Mouse (Mus musculus) heart, embryonic 12.5 days (tissue): ENCODE data around the gene BC030867. TPM values are rescaled to one million over a fixed set of nuclear protein-coding genes. Genes with fewer than 3 reads are reported as not detected.
A peak's percentile ranks its signal among the peaks of the same experiment; 100 is the strongest.

Experiments
- ATAC-seq: fragments of 200-750 bp; cut with Nextera tagmentation; 2 replicates; pipeline ENCODE4 v1.8.0; 2017; ENCODE audit warnings: moderate TSS enrichment, moderate library complexity; ENCODE audit not compliant: insufficient number of reproducible peaks, low FRiP score
- H3K27ac ChIP-seq: fragments of 300-500 bp; sonication (generic); 2 replicates; pipeline ENCODE4 v1.5.1; 2016; ENCODE audit warnings: mild to moderate bottlenecking, moderate library complexity; ENCODE audit not compliant: poor library complexity, severe bottlenecking
- H3K27me3 ChIP-seq: fragments of 300-500 bp; sonication (generic); replicated peaks from 2 replicates; pipeline ENCODE4 v1.6.1; 2016; ENCODE audit warnings: mild to moderate bottlenecking, moderate library complexity
- H3K36me3 ChIP-seq: fragments of 300-500 bp; sonication (generic); 2 replicates; pipeline ENCODE4 v1.6.1; 2016; ENCODE audit warnings: mild to moderate bottlenecking, moderate library complexity
- H3K4me1 ChIP-seq: fragments of 300-500 bp; sonication (generic); replicated peaks from 2 replicates; pipeline ENCODE4 v1.6.1; 2016; ENCODE audit warnings: mild to moderate bottlenecking
- H3K4me2 ChIP-seq: fragments of 300-500 bp; sonication (generic); 2 replicates; pipeline ENCODE4 v1.6.1; 2016; ENCODE audit warnings: mild to moderate bottlenecking, moderate library complexity
- H3K4me3 ChIP-seq: fragments of 300-500 bp; sonication (generic); 2 replicates; pipeline ENCODE4 v1.5.1; 2016; ENCODE audit warnings: mild to moderate bottlenecking
- H3K9ac ChIP-seq: fragments of 300-500 bp; sonication (generic); 2 replicates; pipeline ENCODE4 v1.6.1; 2016; ENCODE audit warnings: mild to moderate bottlenecking, moderate library complexity
- H3K9me3 ChIP-seq: fragments of 300-500 bp; sonication (generic); replicated peaks from 2 replicates; pipeline ENCODE4 v1.6.1; 2016; ENCODE audit warnings: mild to moderate bottlenecking, moderate library complexity
- WGBS: fragments of 180-500 bp; shearing (Covaris S2); methylation state at CpG from one replicate; pipeline ENCODE4 v1.1.7; 2016; 5-methylcytosine and 5-hydroxymethylcytosine counted together
- microRNA-seq: library from miRNA; unstranded; fragments of <30 nt; microRNA quantifications from one replicate; pipeline ENCODE4, GENCODE M21; 2017
- polyA plus RNA-seq: library from polyadenylated mRNA; unstranded; fragments of >200 nt; fragmentation: Nextera tagmentation; extraction: Ambion mirVana; gene quantifications from 2 replicates; pipeline ENCODE4 v1.2.1, GENCODE M21; 2016

Gene BC030867
- polyA plus RNA-seq, 1 experiment from 2014 or later = 14.0 TPM

DNA sequence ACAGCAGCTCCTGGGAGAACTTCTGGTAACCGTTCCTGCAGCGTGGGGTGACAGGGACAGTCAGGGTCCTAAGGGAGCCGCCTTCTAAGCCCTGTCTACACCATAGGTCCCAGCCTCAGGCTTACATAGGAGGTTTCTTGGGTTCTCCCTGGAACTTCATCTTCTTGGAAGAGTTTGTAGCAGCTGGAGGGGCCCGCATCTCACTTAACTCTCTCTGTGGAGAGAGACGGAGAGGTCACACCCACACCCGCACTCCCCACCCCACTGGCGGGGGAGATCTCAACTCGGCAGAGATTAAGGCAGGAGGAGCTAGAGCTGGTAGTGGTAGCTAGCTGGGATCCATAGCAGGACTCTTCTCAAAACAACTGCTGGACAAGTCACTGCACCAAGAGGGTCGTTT lies 59.4 kb downstream of the BC030867 start:
- peaks cover 69% of the 10 kb centered on the region for H3K36me3 ChIP-seq
- H3K4me2 ChIP-seq = no peak overlapping the region
- no peak overlapping the region for H3K27ac ChIP-seq
- H3K4me1 ChIP-seq = peaks cover 29% of the 10 kb centered on the region
- no peak for ATAC-seq
- H3K27me3 ChIP-seq = no peaks in the 10 kb centered on the region
- no peaks in the 10 kb centered on the region for H3K9me3 ChIP-seq
- no peak overlapping the region for H3K9ac ChIP-seq
- no peak overlapping the region for H3K4me3 ChIP-seq
- WGBS = 79% methylated on average over 9 of the region's 9 CpGs

DNA sequence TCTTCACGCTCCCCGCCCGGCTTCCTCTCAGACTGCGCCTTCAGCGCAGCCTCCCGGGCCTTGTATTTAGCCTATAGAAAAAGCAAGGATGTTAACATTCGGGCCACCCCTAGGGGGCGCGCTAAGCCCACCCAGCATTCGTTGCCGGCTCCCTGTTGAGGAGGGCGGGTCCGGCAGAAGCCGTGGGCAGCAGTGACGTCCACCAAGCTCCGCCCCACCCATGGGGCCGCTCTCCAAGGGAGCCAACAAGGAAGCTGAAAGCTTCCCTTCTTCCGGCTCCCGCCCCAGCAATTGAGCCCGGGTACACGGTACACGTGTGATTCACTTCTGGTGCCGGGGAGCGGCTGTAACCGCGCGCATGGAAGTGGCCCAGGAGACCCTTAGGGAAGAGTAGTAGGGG lies 60.3 kb downstream of the BC030867 start:
- peaks cover 78% of the 10 kb centered on the region for H3K36me3 ChIP-seq
- WGBS = under 1% methylated on average over 27 of the region's 27 CpGs
- no peaks in the 10 kb centered on the region for H3K9me3 ChIP-seq
- peak overlapping the region; percentile 51 for H3K4me3 ChIP-seq
- peak overlapping the region; percentile 12; the same call in 1 of the 2 replicates for H3K27ac ChIP-seq
- ATAC-seq = peak; percentile 94
- peak overlapping the region; percentile 63 for H3K9ac ChIP-seq
- H3K27me3 ChIP-seq = no peaks in the 10 kb centered on the region
- H3K4me1 ChIP-seq = peaks cover 29% of the 10 kb centered on the region
- peak overlapping the region; percentile 77 for H3K4me2 ChIP-seq

DNA sequence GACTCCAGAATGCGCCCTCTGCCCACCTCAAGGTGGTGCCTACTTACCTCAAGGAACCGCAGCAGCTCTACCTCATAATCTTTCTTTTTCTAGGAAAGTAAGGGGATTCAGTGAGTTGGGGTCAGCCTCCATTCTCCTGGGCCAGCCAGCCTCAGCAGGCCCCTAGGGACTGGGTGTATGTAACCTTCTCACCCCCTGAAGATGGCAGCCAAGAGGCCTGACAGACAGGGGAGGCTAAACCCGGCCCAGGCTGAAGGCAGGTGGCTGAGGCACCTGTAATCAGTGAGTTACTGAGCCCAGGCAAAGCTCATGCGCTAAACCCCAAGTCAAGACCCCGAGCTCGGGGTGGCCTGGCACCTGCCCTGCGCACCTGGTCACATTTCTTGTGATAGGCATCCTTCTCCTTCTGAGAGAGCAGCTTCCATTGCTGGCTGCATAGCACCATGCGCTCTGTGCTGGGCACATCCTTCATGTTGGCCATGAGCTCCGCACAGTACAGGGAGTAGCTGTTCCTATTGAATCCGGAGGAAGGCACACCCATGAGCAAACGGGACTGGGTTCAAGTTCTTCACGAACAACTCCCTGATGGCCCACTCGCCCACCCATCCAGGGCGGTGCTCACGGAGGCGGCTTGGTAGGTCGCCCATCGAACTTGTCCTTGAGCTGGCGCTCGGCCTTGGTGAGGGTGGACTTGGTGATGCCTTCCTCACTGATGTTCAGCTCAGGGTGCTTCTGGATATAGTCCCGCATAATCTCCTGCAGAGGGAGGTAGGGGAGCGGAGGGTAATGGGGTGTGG lies 61.3 kb downstream of the BC030867 start:
- 85% methylated on average over 22 of the region's 22 CpGs for WGBS
- peak overlapping the region; percentile 77 for H3K4me2 ChIP-seq
- H3K36me3 ChIP-seq = peaks cover 88% of the 10 kb centered on the region
- peaks cover 29% of the 10 kb centered on the region for H3K4me1 ChIP-seq
- no peaks in the 10 kb centered on the region for H3K27me3 ChIP-seq
- peak overlapping the region; percentile 63 for H3K9ac ChIP-seq
- 0 out of 2 replicates have a peak overlapping the region, but pooled peaks have one; percentile 12 for H3K27ac ChIP-seq
- ATAC-seq = no peak
- H3K9me3 ChIP-seq = no peaks in the 10 kb centered on the region
- peak overlapping the region; percentile 51 for H3K4me3 ChIP-seq

DNA sequence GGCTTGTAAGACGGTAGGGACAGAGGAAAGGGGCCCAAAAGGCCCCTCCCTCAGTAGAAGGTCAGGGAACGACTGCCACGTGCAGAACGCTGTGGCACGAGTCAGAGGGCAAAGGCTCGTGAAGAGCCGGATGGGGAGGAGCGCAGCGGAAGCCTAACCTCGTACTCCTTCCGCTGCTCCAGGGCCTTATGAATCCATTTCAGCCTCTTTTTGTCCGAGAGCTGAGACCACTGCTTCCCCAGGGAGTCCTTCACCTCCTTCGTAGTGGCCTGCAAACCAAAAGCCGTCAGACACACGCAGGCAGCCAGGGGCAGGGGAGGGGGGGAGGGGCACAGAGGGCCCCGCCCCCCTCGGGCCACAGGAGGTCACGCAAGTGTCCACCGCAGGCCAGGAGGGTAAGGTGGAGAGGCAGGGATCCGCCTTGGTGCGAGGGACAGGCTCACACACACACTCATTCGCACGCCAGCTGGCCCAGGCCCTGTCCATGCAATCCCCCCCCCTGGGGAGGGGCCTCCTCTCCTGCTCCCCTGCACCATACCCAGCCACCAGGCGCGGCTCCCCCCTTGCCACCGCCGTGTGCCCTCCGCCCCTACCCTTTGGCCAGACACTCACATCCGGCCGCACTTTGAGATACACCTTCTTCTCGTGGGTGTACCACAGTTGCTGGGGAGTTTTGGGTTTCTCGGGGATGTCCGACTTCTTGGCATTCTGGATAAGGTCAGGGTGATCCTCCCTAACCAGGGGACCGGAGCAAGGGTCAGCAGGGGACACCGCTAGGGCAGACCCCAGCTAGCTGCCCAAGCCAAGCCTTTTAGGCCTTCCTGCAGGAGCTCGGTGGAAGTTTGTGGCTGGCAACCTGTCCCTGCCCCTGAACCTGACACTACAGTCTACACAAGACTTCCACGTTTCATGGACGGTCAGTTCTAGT lies 62.4 kb downstream of the BC030867 start:
- peaks cover 39% of the 10 kb centered on the region for H3K4me1 ChIP-seq
- peaks cover 83% of the 10 kb centered on the region for H3K36me3 ChIP-seq
- H3K9me3 ChIP-seq = no peaks in the 10 kb centered on the region
- H3K27ac ChIP-seq = peak overlapping the region; percentile 28; the same call in 1 of the 2 replicates
- no peak for ATAC-seq
- peak overlapping the region; percentile 58; the same call in 1 of the 2 replicates for H3K9ac ChIP-seq
- 46% methylated on average over 38 of the region's 38 CpGs for WGBS
- 0 out of 2 replicates have a peak overlapping the region, but pooled peaks have one; percentile 0 for H3K4me3 ChIP-seq
- 0 out of 2 replicates have a peak overlapping the region, but pooled peaks have one; percentile 1 for H3K4me2 ChIP-seq
- H3K27me3 ChIP-seq = no peaks in the 10 kb centered on the region

DNA sequence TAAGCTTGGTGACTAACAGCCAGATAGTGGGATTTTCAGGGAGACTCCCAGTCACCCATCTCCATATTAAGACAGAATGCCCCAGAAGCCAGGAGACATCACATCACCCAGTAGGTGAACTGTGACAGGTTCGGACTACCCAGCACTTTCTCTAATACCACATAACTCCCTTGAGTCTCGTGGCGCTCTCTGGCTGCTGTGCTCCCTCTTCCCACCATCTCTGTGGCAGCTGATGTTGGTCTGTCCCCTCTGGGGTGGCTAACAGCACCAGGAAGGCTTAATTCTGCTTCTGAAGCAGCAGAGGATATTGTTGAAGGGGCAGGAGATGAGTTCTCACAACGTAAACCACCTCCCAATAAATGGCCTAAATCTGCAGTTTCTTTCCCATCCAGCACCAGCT lies 63.3 kb downstream of the BC030867 start:
- no peak for ATAC-seq
- Histone ChIP-seq H3K9me3 (no peaks in the 10 kb centered on the region), H3K36me3 (peaks cover 74% of the 10 kb centered on the region), H3K4me1 (peaks cover 43% of the 10 kb centered on the region), H3K9ac (no peak overlapping the region), H3K4me3 (no peak overlapping the region), H3K27me3 (no peaks in the 10 kb centered on the region), H3K4me2 (no peak overlapping the region), H3K27ac (no peak overlapping the region)
- 85% methylated on average over 4 of the region's 4 CpGs for WGBS

DNA sequence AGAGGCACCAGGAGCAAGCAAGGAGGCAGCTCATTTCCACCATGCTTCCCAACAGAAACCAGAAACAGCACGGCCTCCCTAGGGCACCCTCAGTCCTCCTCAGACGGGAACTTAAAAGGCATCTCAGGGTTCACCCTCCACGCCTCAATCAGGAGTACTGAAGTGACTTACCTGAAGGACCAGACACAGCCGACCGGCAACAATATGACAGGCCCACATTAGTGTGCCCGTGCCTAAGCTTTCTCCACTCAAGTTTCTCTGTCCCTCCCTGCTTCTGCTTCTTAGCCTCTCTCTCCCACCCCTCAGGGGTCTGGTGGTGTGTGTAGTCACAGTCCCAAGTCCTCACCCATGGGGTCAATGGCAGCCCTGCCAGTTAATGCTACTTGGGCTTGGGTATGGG lies 63.9 kb downstream of the BC030867 start:
- H3K27me3 ChIP-seq = no peaks in the 10 kb centered on the region
- WGBS = 85% methylated on average over 6 of the region's 6 CpGs
- ATAC-seq = no peak
- no peak overlapping the region for H3K4me3 ChIP-seq
- H3K27ac ChIP-seq = no peak overlapping the region
- peaks cover 43% of the 10 kb centered on the region for H3K4me1 ChIP-seq
- peaks cover 68% of the 10 kb centered on the region for H3K36me3 ChIP-seq
- H3K9ac ChIP-seq = no peak overlapping the region
- no peak overlapping the region for H3K4me2 ChIP-seq
- no peaks in the 10 kb centered on the region for H3K9me3 ChIP-seq

DNA sequence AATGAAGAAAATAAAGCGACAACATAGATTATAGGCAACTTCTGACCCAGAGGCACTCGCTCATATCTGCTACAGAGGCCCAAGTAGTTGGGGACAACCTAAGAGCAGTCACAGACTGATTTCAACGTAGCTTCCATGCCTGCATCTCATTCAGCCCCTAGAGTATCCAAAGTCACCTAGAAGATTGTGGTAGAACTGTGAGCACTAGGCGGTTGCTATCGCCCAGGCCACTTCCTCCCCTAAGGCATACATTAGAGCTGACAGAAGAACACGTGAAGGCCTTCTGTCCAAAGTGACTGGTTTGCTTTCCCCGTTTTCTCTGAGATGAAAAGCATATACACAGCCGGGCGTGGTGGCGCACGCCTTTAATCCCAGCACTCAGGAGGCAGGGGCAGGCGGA lies 65.6 kb downstream of the BC030867 start:
- H3K4me2 ChIP-seq = no peak overlapping the region
- H3K27me3 ChIP-seq = no peaks in the 10 kb centered on the region
- ATAC-seq = no peak
- H3K36me3 ChIP-seq = peaks cover 58% of the 10 kb centered on the region
- WGBS = 90% methylated on average over 12 of the region's 12 CpGs
- no peaks in the 10 kb centered on the region for H3K9me3 ChIP-seq
- H3K27ac ChIP-seq = no peak overlapping the region
- no peak overlapping the region for H3K9ac ChIP-seq
- H3K4me1 ChIP-seq = peaks cover 36% of the 10 kb centered on the region
- no peak overlapping the region for H3K4me3 ChIP-seq

Small RNAs within 50 kb of the gene (microRNA-seq; reads per million reads assigned to microRNA genes)
- gene Mir8101 = 1.4 reads per million

Other genes with a start within 250 kb of the BC030867 start
- 4.1 and 4.5 TPM in 2 replicates for gene Mpp3, start 220.4 kb upstream of the BC030867 start, polyA plus RNA-seq
- 1.6 and 1.9 TPM in 2 replicates for gene Cd300lg, start 207.4 kb upstream of the BC030867 start, polyA plus RNA-seq
- 15.4 and 17.8 TPM in 2 replicates for gene Mpp2, start 160.4 kb upstream of the BC030867 start, polyA plus RNA-seq
- gene Ppy, start 147.6 kb upstream of the BC030867 start, polyA plus RNA-seq = not detected in 2 replicates
- not detected in 2 replicates for gene Pyy, start 141.1 kb upstream of the BC030867 start, polyA plus RNA-seq
- 0.11 TPM in 1 of 2 replicates, not detected in the other for gene Nags, start 103.4 kb upstream of the BC030867 start, polyA plus RNA-seq
- 36.8 and 37.6 TPM in 2 replicates for gene Tmem101, start 92.5 kb upstream of the BC030867 start, polyA plus RNA-seq
- 90.9 and 94.3 TPM in 2 replicates for gene Lsm12, start 63.6 kb upstream of the BC030867 start, polyA plus RNA-seq
- gene G6pc3, start 59.3 kb upstream of the BC030867 start, polyA plus RNA-seq = 27.1 and 28.0 TPM in 2 replicates
- 92.2 and 95.9 TPM in 2 replicates for gene Hdac5, start 18.7 kb upstream of the BC030867 start, polyA plus RNA-seq
- 0.06 and 0.13 TPM in 2 replicates for gene Asb16, start 19.9 kb downstream of the BC030867 start, polyA plus RNA-seq
- gene Tmub2, start 36.0 kb downstream of the BC030867 start, polyA plus RNA-seq = 35.7 and 38.9 TPM in 2 replicates
- 10.9 and 11.8 TPM in 2 replicates for gene Atxn7l3, start 47.7 kb downstream of the BC030867 start, polyA plus RNA-seq
- gene Ubtf, start 70.9 kb downstream of the BC030867 start, polyA plus RNA-seq = 65.4 and 68.6 TPM in 2 replicates
- 114 and 116 TPM in 2 replicates for gene Slc4a1, start 117.3 kb downstream of the BC030867 start, polyA plus RNA-seq
- 1.7 and 1.8 TPM in 2 replicates for gene Rundc3a, start 144.5 kb downstream of the BC030867 start, polyA plus RNA-seq
- gene Slc25a39, start 159.1 kb downstream of the BC030867 start, polyA plus RNA-seq = 253 and 260 TPM in 2 replicates
- 189 and 191 TPM in 2 replicates for gene Grn, start 181.4 kb downstream of the BC030867 start, polyA plus RNA-seq
- 4.5 and 5.6 TPM in 2 replicates for gene Fam171a2, start 198.8 kb downstream of the BC030867 start, polyA plus RNA-seq
- 16.5 and 22.5 TPM in 2 replicates for gene Itga2b, start 221.2 kb downstream of the BC030867 start, polyA plus RNA-seq